Mouse (Mus musculus) 3T3-L1 (cell line): ENCODE data around the gene Slc29a3.
"Not testable (repeated sequence)": the region's sequence is repeated elsewhere in the genome, so short reads cannot be mapped to it uniquely, and the experiment has no call there.

Experiments used
- DNase-seq: peaks from one replicate; pipeline ENCODE4 v3.0.0-alpha.2; 2015; ENCODE audit warnings: low read depth, low spot score

Gene Slc29a3

DNA sequence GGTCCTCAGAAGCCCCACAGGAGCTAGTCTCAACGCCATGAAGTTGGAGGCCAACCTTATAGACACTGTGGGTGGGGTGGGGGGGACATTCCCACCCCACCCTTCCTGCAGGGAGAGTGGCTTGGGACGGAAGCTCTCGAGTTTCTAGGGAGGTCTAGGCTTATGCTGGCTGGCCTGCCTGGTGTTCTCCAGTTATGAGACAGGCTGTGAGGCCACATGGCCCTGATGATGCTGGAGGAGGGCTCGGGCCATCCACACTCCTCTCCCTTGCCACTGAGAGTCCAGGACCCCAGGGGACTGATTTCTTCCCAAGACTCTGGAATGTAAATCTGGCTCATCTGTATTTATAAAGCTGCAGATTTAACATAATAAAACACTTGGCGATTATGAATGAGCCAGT lies 25.3 kb downstream of the Slc29a3 start:
- DNase-seq, result no peak

DNA sequence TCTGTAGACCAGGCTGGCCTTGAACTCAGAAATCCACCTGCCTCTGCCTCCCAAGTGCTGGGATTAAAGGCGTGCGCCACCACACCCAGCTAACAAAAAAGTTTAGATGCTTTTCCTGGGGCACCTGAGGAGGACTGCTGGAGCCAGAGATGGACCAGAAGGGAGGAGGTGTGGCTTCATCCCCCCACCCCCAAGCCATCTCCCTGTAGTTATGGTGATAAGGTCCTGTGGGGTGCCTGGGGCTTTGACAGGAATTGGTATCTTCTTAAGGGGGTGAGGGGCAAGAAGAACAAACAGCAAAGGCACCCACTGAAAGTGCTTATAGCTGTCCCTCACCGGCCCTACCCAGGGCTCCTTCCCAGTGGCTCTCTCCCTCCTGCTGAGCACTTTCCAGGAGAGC lies 25.7 kb downstream of the Slc29a3 start:
- no peak for DNase-seq

DNA sequence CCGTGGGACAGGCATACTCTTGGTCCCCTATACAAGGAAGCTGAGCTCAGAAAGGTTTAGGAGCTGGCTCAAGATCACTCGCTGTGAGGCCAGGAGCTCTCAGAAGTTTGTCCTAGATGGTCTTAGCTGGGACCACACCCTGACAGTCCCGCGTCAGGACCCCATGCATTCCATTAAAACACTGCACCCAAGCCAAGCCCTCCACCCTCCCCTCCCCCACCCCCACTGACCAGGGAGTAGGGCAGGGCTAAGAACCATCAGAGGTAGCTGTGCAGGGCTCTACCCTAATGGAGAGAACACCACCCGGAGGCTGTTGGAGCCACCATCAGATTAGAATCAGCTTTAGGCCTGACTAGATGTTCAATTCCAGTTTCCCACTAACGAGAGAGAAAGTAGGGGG lies 28.1 kb downstream of the Slc29a3 start:
- DNase-seq, result no peak

DNA sequence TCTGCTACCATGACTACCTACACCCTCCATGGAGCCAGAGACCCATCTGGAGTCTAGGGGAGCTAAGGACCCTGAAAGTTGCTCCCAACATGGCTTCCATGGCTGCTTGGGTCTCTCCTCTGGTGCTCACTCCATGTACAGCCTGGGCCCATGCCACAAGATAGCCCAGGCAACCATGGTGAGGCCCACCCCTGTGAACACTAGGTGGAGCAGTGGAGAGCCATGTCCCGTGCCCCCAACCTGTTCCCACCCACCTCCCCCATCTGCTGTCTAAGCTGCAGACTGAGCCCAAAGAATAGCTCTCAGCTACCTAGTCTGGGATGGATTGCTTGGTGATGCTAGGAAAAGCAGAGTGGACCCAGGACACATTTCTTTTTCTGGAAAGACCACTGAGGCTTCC lies 29.2 kb downstream of the Slc29a3 start:
- DNase-seq, result no peak

DNA sequence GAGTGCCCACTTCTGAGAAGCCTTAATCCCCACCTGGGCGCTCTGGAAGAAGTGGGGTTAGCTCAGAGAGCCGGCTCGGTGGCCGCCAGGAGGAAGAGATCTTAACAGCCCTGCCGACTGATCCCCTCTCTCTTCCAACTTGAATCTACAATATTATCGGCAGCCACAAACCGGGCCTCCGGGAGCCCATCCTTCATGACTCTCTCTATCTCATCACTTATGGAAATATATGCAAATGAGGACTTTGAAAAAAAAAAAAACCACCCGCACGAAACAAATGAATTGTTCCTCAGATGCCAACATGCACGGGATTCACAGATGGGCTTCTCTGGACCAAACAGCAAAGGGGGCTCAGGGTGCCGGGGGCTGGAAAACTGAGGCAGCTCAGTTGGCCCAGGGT lies 31.0 kb downstream of the Slc29a3 start:
- DNase-seq, result no peak

DNA sequence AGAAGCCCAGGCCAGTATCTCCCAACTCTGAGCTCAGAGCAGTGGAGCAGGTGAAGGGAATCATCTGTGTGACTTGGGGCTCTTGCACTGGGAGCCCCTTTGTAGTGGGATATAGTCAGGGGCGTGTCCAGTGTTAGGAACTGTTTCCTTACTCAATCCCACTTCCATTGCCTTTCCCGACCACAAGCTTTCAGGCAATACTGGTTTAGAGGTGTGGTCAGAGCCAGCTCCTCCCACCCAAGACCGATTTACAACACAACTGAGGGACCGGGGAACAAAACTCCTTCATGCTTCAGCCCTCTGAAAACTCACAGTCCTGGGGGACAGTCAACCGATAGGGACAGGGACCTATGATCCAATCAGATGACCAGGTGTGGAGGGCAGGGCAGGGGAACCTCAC lies 32.1 kb downstream of the Slc29a3 start:
- no peak for DNase-seq

DNA sequence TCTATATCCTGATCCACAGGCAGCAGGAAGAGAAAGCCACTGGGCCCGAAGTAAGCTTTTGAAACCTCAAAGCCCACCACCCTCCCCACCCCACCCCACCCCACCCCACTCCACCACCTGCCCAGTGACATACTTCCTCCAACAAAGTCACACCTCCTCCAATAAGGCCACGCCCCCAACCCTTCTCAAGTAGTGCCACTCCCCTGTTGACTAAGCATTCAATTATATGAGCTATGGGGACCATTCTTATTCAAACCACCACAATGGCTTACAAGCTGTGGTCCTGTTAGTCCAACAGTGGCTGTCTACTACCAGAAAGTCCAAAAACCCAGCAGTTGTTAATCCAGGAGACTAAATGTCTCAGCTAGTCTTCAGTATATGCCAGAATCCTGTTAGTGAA lies 34.1 kb downstream of the Slc29a3 start:
- DNase-seq, result no peak

DNA sequence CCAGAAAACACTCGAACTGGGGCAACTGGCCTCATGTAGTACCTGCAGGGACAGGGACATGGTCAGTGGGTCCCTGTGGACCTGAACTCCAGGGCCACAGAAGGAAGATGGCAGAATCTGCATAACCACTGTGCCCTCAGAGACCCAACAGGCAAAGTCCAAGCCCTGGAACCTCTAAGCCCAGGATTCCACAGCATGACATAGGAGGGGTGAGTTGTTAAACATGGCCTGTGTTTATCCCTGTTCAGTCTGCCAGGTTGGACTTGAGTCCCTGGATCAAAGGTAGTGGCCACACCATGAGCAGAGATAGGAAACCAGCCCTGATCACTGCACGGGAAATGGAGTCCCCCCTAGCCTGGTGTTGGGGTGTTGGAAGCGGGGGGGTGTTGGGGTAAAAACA lies 36.1 kb downstream of the Slc29a3 start:
- DNase-seq, result no peak

DNA sequence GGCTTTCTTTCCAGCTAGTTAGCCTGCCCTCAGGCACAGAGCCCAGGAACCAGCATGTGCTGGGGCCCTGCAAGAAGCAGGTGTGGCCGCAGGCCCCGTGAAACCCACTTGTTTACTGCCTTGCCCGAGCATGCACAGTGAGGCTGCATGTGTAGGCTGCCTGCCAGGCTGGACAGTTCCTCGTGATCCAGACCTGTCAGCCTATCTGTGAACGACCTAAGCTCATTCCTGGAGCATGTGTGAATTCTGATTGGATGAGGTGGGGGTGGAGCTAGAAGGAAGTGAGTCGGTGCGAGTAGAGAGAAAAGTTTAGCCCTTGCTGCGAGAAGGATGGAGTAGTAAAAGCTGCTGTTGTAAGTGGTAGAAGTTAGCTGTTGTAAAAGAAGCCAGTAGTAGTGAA lies 40.3 kb downstream of the Slc29a3 start:
- DNase-seq, result not testable (repeated sequence)

DNA sequence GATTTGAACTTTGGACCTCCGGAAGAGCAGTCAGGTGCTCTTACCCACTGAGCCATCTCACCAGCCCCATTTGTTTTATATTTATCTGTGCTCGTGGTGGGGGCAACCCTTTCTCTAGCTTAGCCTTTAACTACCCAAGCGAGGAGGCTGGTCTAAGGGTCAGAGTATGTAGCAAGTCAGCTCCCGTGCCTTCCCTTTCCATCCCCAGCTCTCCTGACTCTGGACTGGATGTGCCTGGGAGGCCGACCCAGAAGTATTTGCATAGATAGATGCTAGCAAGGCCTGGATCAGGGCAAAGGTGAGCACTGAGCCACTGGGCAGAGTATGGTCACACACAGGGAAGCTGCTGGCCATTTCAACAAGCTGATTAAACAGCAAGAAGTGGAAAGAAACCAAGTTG lies 43.8 kb downstream of the Slc29a3 start:
- no peak for DNase-seq

DNA sequence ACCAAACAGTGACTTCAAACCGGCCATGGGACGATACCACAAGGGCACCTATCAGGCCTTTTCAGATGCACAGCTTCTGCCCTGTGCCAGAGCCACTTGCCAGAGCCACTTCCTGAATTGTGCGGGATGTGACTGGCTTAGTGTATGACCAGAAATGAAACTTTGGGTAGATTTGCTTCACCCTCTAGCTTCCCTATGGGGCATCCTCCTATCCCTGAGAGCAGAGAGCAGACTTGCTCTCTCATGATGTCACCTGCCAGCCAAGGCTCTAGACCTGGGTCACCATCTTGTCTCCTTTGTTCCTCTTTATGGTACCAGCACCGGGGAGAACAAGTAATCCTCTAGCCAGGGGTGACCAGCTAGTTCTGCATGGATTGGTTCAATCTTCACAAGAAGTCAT lies 46.3 kb downstream of the Slc29a3 start:
- DNase-seq, result no peak

DNA sequence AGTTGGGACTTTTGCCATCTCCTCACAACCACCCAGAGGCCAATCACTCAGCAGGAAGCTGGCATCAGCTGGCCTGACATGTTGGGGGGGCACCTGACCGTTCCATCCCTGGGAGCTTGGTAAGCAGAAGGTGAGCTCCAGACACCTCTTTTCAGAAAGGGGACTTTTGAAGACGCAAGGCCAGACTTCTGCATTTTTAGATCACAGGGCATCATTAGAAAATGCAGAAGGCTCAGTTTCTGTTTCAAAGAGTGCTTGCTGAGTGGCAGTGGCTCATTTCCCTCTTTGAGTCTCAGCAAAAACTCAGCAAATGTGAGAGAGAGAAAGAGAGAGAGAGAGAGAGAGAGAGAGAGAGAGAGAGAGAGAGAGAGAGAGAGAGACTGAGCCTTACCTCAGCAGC lies 47.5 kb downstream of the Slc29a3 start:
- DNase-seq, result no peak

DNA sequence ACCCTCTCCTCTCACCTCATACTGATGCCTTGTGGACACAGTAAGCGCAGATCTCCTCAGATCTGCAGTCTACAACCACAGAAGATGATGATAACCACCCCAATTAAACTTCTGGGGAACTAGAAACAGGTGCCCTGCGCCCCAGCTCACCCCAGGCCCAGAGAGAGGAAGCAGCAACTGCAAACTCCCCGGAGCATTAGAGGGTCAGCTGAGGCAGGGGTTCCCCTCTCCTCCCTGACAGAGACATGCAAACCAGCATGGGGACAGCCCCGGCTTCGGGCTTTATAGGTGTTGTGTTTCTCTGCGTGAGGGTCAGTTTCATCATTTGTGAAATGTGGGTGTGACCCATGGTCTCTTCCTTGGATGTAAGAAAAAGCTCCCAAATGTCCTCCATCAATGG lies 54.8 kb downstream of the Slc29a3 start:
- no peak for DNase-seq

DNA sequence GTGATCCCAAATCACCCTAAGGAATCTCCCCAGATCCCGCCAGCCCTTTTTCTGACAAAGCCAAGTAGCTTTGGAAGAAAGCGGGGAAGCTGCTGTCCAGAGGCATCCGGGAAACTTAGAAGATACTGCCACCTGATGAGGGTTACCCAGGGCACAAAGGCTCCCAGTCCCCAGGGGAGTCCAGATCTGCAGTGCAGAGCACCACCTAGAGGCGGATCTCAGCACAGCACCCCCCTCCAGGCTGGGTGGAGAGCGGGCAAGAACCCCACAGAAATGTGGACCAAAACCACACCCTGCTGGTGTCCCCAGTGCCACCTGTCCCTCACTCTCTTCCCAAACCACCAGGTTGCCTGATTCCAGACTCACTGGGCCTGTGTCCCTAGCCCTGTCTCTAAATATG lies 55.6 kb downstream of the Slc29a3 start:
- DNase-seq, result peak; percentile 51

DNA sequence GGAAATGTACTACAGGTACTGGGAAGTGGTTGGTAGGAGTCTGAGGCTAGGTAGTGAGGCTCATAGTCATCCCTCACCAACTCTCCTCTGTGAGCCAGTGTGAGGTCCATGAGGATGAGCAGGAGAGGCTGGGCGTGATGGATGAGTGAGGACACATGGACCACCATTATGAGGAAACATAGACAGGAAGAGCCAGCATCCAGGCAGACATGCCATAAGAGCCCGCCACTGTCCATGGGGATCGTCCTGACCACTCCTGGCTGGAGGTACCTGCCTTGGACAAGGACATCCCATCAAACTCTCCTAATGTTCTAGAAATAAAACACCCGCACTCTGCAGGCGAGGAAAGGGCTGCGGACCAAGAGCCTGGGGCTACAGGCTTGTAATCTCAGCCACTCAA lies 56.2 kb downstream of the Slc29a3 start, which contains the start of gene Cdh23:
Gene Cdh23, minus strand, starts transcription at position 101 of the 400 bp plus-strand sequence.
- DNase-seq, result no peak

DNA sequence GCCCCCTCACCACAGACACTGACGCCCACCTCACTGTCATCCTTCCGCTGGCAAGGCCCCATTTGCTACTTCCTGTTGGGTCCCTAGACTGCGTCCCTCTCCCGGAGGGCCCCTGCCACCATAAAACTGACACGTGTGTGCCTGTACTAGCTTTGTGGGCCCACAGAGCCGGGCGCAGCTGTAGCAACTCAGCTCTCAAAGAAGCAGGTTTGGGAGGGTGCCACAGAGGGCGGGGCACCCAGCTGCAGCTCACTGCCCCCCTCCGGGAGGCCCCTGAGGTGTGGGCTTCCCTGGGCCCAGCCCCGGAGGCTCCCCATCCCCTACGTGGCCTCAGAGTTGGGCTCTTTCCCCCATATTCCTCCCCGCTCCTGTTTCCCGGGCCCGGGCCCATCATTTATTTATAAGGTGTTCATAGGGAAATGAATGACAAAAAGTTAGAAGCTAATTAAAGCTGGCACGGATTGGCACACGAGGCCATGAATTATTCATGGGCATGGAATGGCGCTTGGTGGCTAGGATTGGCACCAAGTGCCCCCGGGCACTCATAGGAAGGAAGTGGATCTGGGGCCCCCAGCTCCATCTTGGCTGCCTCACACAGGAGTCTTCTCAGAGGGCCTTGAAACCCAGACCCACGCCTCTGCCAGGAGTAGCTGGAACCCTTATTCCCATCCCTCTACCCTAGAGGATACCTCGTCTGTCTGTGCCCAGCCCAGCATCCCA lies 60.8 kb downstream of the Slc29a3 start:
- DNase-seq, result no peak

DNA sequence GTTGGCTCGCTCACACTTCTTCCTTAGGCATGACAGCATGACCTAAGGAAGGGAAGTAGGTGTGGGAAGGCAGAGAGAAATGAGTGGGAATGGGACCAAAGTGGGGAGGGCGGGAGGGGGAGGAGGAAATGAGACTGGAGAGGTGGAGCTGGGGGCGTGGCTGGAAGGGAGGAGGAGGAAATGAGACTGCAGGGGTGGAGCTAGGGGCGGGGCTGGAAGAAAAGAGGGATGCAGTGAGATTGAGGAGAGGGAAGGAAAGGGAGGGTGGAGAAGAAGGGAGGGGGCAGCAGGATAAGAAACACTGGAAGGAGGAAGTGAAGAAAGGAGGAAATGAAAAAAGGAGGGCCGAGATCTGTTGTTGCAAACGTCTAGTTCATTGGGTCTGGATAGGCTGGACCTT lies 61.6 kb downstream of the Slc29a3 start:
- DNase-seq, result no peak

DNA sequence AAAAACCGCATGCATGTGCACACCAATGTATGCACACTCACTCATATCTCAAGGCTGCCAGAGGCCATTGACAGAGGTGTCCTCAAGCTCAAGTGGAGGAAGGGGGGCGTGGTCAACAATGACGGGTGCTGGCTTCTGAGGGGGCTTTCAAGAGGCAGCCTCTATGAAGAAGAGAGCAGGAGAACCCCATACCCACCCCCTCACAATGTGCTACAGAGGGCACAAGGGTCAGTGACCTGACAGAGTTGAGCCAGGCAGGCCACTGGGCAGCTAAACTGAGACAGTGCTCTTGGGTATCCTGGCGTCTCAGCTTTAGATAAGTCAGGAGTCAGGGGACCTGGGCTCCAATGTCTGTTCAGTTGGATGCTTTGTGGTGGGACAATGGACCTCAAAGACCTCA lies 63.2 kb downstream of the Slc29a3 start:
- DNase-seq, result no peak

DNA sequence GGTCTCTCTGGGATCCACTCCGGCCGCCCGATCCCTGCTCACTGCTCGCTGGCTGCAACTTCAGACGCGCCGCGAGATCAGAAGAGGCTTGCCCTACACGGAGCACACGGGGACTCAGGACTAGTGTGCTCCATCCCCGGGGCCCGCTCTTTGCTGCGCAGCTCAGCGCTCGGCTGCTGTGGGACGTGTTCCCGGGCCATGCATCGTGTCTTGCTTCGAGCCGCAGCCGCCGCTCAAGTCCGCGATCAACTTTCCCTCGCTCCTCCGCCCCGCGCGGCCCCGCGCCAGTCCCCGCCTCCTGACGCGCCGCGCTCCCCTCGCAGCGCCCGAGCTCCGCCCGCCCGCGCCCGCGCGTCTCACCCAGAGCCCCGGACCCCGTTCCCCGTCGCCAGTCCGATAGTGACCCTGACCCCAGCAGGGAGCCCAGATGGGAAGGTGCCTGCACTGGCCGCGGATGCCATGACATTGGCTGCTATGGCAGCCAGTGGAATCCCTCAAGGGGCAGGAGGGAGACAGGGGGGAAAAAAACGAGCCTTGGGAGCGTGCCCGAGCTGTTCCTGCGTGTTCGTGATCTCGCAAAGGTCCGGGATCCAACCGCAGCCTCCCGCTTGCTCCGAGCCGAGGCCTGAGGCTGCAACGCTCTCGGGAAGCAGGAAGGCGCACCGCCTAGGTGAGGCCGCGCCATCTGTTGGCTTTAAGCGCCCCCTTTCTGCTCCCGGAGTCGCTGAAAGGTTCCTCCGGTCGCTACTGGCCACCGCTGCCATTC lies 65.4 kb downstream of the Slc29a3 start:
- no peak for DNase-seq

DNA sequence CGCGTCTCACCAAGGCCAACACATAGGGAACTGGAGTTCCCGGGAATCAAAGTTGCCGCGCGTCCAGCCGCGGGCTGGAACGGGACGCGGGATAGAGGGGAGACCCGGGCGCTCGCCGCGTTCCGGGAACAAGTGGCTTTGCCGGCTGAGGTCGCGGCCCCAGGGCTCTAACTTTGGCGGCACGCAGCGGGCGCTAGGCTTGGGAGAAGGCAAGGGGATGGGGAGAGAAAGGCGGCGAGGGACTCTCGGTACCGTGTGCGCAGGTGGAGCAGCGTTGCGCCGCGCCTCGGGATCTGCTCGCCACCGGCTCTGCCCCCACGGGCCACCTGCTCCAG lies 66.0 kb downstream of the Slc29a3 start:
- no peak for DNase-seq

DNA sequence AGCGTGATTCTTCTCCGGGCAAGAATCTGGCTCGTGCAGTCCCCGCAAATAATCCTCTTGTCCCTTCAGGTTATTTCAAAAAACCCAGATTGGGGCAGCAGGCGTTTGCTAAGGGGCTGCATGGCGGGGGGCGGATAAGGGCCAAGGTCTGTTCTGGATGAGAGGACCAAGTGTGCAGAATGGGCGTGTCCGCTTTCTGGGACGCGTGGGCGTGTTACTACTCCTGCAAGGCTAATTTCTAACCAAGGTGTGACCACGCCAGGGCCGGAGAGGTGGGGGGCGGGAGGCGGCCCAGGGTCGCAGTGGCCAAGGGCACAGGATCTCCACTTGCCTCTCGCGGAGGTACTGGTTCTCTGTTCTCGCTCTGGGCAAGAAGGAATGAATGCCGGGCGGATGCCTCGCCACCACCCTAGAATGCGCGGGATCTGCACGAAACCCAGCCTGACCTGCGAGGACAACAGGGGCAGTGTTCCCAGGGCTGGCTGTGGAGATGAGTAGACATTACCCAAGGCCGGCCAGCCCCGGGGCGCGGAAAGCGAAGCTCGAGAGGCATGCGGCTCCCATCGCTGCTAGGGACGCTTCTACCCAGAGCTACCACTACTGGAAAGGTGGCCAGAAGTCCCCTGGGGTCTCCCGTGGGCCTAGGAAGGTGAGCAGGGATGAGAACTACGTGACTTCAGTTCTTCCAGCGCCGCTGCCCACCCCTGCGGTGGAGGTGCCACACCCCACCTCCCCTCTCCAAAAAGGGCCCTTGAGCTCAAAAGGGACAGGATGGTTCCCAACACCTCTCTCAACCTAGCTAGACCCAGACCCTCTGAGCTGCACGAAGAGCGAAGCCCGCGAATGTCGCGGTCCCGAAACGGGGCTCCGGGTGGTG lies 66.6 kb downstream of the Slc29a3 start:
- no peak for DNase-seq

DNA sequence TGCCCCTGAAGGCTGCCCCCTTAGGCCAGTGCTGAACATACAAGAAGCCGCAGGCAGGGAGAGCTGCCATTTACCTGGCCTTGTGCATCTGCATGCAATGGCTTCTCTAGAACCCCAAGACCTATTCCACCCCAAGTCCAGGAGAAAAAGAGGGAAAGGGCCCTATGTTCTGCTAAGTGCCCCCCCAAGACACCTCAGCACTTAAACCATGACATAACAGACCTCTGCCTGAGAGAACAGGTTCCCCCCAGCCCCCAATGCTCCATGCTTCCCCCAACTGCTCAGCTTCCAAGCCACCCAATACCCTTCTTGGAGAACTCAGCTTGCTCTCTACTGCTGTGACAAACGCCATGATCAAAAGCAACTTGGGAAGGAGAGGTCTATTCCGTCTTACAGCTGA lies 73.7 kb downstream of the Slc29a3 start:
- DNase-seq, result no peak

DNA sequence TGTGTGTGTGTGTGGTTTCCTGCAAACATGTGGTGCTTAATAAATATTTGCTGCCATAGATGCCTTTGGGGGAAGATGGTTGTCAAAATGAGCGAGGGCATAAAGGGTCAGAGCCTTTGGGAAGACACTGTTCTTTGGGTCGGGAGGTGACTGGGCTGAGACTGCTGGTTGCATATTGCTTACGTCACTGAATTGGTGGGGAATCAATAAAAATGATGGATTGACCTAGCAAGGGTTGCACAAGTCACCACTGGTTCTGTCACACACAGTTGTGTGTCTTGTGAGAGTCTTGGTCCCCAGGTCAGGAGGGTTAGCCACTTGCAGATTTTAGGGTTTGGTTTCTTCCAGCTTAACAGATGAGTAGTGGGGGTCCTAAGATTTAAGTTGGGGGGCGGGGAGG lies 75.3 kb downstream of the Slc29a3 start:
- no peak for DNase-seq
